Mouse (Mus musculus): ENCODE data around the gene Zscan10. TPM values are rescaled to one million over a fixed set of nuclear protein-coding genes. Genes with fewer than 3 reads are reported as not detected.

Gene Zscan10
- not detected in 2 replicates for polyA plus RNA-seq (2012; rRNA removed)

DNA sequence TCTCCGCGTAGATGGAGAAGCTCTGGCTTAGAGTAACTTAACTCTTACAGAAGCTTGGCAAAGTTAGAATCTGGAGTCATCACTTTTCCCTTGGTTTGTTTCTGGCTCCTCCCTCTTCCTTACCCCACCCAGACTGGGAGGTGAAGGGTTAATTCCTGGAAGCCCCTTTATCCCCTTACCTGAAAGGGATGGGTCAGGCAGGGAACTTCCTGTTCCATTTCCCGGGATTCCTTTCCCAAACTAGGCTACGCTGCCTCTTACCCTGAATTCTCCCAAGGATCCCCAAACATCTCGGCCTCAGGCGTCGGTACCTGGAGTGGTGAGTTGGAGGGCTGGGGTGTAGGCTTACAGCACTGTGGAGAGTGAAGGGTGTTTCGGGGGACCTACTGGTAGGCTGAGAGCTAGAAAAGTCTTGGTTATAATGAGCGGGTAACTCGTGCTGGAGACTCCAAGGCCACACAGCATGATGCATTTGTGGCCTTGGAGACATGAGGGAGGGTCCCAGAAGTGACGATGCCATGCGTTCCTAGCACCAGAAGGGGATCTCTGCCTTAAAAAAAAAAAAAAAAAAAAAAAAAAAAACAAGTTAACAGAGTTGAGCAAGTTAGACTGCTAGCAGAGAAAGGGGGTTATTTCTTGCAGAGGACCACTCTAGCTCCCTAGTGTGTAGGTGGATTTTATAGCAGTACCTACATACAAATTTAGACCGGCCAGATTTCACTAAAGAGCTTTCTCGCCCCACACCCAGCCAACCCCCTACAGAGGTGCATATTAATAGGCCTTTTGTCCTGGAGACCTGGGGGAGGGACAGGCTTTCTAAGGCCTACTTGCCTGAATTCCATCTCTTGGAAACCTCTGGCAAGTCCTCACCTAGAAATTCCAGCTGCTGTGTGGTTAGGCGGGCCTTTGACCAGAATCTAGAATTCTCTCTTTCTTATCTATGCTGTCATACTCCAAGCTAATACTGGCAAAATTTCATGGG is at the start of gene Zscan10:
TSS of gene Zscan10 (plus strand) at position 216 of the 982 bp plus-strand sequence.

DNA sequence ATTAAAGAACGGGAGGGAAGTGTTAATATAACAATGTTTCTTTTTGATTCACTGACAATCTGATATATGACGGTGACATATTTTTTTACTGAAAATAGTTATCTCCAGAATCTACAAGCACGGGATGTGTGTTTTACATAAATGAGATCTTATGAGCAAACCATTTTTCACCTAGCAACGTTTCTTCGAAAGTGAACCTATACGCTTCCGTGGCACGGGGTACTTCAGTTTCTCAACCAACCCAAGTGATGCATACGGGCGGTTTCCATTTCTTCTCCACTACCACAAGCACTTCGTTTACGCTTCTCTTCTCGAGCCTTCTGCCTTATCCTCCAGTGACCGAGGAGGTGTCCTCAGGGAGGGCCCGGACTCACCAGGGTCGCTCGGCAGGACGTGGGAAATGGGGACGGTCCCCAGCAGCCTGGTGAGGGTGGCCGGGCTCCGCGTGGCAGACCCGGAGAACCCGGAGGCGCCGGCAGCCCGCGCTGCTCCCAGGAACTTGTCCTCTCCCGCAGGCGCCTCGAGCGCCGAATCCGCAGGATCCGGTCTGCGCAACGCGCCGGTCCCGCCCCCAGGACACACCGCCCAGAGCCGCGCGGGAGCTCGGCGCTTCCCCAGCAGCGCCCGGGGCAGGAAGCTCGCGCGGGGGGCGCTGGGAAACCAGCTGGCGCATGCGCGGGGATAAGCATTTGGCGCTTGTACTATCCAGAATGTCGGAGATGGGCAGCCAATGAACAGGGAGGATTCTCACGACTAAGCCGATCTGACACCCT is 36.9 kb upstream of the Zscan10 start, which contains the start of gene Zfp213:
TSS of gene Zfp213 (minus strand) at position 644 of the 773 bp plus-strand sequence.

GRCm38 (mm10) chr17:23598582-23599552 is 1.8 kb upstream of the Zscan10 start, which contains the start of gene Zfp13:
Zfp13 (minus strand) TSS chr17:23599487.

DNA sequence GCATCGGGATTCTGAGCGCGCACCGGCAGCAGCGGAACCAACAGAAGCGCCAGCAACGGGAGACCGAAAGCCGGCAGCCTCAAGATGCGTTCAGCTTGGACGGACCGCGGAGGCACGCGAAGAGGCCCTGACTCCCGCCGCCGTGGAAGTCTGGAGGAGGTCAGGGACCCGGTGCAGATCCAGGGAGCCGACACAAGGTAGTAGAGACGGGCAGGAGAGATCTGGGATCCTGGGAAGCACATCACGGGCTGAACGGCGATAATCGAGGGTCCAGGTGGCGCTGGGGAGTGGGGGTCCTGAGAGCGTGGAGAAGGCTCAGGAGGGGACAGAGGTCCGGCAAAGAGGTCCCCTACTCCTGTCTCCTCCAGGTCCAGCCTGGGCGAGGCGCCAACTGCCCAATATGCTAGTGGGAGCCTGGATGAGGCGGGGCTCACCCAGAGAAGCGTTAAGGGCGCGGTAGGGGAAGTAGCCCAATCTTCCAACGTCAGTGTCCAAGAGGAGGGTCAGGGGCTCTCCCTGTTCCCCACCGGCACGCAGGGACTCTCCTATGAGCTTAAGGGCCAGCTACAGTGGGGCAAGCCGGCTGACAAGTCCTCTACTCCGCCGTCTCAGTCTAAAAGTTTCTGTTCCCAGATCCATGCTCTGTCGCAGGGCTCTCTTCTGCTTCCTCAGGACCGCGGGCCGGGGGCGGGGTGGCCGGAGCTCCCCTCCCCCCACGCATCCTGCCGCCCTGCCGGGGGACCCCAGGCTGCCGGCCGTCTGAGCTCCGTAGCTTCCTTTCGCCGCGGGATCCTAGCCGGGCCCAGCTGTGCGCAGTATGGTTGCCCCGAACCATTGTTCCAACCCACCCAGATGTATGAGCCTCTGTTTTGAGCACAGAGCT is 44.2 kb downstream of the Zscan10 start, which contains the start of gene Mmp25:
TSS of gene Mmp25 (minus strand) at position 665 of the 883 bp plus-strand sequence.

DNA sequence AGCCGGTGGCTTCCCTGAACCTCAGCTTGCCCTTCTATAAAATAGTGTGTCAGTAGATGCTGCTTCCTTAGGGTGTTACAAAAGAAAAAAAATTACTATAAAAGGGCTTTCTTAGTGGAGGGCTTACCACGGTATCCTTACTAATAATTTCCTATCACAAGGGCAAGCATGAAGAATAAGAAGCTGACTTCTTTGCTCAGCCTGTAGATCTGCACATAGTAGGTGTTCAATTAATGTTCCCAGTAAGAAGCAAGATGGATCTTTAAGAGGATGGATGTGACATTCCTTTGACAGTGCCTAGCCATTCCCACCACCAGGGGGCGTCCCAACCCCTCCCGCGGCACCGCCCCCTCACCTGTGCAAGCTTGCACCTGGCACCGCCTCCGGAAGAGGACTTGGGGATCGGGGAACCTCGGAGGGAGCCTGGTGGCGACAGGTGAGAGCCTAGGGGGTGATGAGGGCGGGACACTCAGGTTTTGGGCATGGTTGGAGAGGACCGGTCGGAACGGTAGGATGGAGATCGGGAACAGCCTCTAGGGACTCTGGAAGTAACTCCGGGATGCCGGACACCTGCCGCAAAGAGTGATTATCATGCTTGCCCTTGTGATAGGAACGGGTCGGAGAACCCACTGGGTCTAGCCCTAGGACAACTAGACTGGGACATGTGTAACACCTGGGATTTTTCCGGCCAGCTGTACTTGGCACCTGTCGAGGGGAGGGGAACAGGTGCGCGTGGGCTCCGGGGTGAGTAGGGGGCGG is 59.6 kb downstream of the Zscan10 start, which contains the start of gene Bicdl2:
TSS of gene Bicdl2 (plus strand) at position 390 of the 759 bp plus-strand sequence.

Other genes starting within 250 kb of the Zscan10 start
- not detected in 2 replicates for gene Vmn2r116, start 216.3 kb upstream of the Zscan10 start, polyA plus RNA-seq (2012; rRNA removed)
- not detected in 2 replicates for gene Vmn2r117, start 121.2 kb upstream of the Zscan10 start, polyA plus RNA-seq (2012; rRNA removed)
- gene Zfp213, start 36.6 kb upstream of the Zscan10 start, polyA plus RNA-seq (2012; rRNA removed): 15.2 and 15.6 TPM in 2 replicates
- 11.5 and 11.8 TPM in 2 replicates for gene Zfp13, start 1.4 kb upstream of the Zscan10 start, polyA plus RNA-seq (2012; rRNA removed)
- gene Mmp25, start 44.4 kb downstream of the Zscan10 start, polyA plus RNA-seq (2012; rRNA removed): 0.32 and 0.51 TPM in 2 replicates
- 18.5 and 18.9 TPM in 2 replicates for gene Bicdl2, start 59.6 kb downstream of the Zscan10 start, polyA plus RNA-seq (2012; rRNA removed)
- 362 and 417 TPM in 2 replicates for gene Hcfc1r1, start 72.7 kb downstream of the Zscan10 start, polyA plus RNA-seq (2012; rRNA removed)
- 20.1 and 25.6 TPM in 2 replicates for gene Thoc6, start 73.0 kb downstream of the Zscan10 start, polyA plus RNA-seq (2012; rRNA removed)
- gene Tnfrsf12a, start 76.6 kb downstream of the Zscan10 start, polyA plus RNA-seq (2012; rRNA removed): 32.1 and 32.9 TPM in 2 replicates
- 0.53 TPM in 1 of 2 replicates, not detected in the other for gene Cldn6, start 78.4 kb downstream of the Zscan10 start, polyA plus RNA-seq (2012; rRNA removed)
- gene Cldn9, start 83.2 kb downstream of the Zscan10 start, polyA plus RNA-seq (2012; rRNA removed): 0.37 and 0.46 TPM in 2 replicates
- 0.09 TPM in 1 of 2 replicates, not detected in the other for gene 1520401A03Rik, start 121.9 kb downstream of the Zscan10 start, polyA plus RNA-seq (2012; rRNA removed)
- 61.5 and 71.9 TPM in 2 replicates for gene Pkmyt1, start 125.5 kb downstream of the Zscan10 start, polyA plus RNA-seq (2012; rRNA removed)
- gene Paqr4, start 140.0 kb downstream of the Zscan10 start, polyA plus RNA-seq (2012; rRNA removed): 392 and 448 TPM in 2 replicates
- gene Kremen2, start 145.0 kb downstream of the Zscan10 start, polyA plus RNA-seq (2012; rRNA removed): 14.8 and 15.8 TPM in 2 replicates
- 30.4 and 32.2 TPM in 2 replicates for gene Flywch1, start 170.7 kb downstream of the Zscan10 start, polyA plus RNA-seq (2012; rRNA removed)
- 15.4 and 24.0 TPM in 2 replicates for gene Flywch2, start 185.2 kb downstream of the Zscan10 start, polyA plus RNA-seq (2012; rRNA removed)
- 521 and 552 TPM in 2 replicates for gene Srrm2, start 189.7 kb downstream of the Zscan10 start, polyA plus RNA-seq (2012; rRNA removed)
- 551 and 740 TPM in 2 replicates for gene Elob, start 228.3 kb downstream of the Zscan10 start, polyA plus RNA-seq (2012; rRNA removed)
- gene Prss33, start 235.2 kb downstream of the Zscan10 start, polyA plus RNA-seq (2012; rRNA removed): 0.24 and 0.87 TPM in 2 replicates
- 1,354 and 1,658 TPM in 2 replicates for gene Prss32, start 243.0 kb downstream of the Zscan10 start, polyA plus RNA-seq (2012; rRNA removed)
- gene Prss41, start 243.3 kb downstream of the Zscan10 start, polyA plus RNA-seq (2012; rRNA removed): 1.9 and 6.1 TPM in 2 replicates